Mouse (Mus musculus) inflammation-experienced regulatory T-cells, adult 6 months (primary cell): ENCODE measurements around the gene Ankrd7. TPM values are rescaled to one million over a fixed set of nuclear protein-coding genes. Genes with fewer than 3 reads are reported as not detected.
"Not testable (repeated sequence)": the region's sequence is repeated elsewhere in the genome, so short reads cannot be mapped to it uniquely, and the experiment has no call there.

Source experiments
- ATAC-seq: one replicate; pipeline ENCODE4 v1.8.0; 2017
- polyA plus RNA-seq, 3 experiments: library from polyadenylated mRNA; unstranded; fragments of 100-300 nt; shearing (Covaris generic); gene quantifications; one replicate each; pipeline ENCODE4 v1.2.1; 2017

Ankrd7 gene
- under 1 TPM in 2 of 3 experiments, not detected in 1; 0.30 to 0.59 TPM for polyA plus RNA-seq

DNA sequence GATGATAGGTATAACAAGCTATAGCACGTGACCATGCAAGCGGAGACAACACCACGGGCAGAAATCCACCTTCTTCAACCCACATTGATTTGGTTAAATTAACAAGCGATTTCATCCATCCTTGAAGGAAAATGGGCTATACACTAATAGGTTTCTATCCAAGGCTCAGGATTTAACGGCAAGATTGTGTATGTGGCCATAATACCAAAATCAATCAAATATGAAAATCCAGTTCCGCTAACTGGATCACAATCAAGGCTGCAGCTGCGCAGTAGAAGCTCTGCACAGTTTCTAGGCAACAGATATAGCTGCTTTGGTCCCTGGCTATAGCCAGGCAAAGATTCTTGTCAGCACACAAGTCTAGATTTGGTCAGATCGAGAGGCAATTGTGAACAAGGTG is at the start of gene Ankrd7:
Gene Ankrd7, plus strand, starts transcription at position 301 of the 400 bp plus-strand sequence.
- no peak for ATAC-seq

DNA sequence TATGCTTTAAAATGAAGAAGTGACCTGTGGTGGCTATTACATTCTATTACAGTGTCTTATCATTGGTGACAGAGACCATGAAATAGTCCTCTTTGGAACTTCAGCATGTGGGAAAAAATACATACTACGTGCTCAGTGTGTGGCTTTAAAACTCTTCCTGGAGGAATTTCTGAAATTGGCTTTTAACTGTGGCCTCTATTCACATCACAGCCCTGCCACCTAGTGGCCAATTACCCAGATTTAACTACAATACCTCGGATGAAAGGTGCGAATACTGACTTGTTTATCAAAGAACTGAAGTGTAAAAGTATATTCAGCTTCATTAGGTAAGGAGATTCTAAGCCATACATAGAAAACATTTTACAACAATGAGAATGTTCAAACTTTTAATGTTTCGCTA is 46.8 kb upstream of the Ankrd7 start:
- ATAC-seq: peak; percentile 57

DNA sequence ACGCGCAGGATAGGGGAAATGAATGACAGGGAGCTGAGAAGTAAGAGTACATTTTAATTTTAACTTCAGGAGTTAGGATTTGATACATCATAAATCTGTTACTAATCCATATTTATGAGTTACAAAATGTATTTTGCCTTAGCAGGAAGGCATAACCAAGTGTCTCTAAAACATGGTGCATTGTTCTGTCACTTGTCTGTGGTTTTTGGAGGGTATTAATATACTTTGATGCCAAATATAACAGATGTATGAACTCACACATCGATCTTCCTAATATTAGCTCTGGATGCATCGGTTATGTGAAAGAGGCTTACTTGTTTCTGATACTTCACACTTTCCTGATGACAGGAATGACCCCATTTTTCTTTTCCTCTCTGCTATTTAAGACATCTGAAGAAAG is 45.9 kb upstream of the Ankrd7 start:
- no peak for ATAC-seq

DNA sequence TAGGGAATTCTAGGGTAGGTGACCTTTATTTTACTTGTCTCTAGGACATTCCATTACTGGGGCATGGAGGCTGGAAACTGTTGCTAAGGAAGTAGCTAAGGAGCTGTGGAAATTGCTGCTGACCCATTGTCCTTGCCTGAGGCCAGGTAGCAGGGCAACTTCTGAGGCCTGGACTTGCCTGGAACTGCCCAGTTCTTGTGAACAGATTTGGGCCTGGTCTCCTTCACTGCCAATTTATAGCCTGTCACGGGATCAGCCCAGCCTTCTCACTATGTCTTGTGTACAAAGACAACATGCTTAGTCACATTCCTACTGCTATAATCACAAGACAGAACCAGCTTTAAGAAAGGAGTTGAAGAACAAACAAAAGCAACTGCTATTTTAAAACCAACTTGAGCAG is 43.3 kb upstream of the Ankrd7 start:
- no peak for ATAC-seq

DNA sequence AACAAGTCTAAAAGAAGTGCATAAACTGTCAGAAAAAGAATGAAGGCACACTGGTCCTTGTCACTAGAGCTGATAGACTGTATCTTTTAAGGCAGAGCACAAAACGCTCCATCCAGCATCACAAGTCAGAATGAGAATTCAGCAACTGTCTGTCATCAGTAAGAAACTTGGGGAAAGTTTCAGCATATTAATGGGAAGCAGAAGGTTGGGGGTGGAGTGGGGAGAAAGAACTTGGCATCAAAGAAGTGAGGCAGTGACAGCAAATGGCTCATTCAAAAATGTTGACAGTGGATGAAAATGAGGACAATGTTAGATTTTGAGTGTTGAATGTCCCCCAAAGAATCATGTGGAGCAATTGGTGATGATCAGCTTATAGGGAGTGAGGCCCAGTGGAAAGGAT is 33.2 kb upstream of the Ankrd7 start:
- ATAC-seq: no peak

DNA sequence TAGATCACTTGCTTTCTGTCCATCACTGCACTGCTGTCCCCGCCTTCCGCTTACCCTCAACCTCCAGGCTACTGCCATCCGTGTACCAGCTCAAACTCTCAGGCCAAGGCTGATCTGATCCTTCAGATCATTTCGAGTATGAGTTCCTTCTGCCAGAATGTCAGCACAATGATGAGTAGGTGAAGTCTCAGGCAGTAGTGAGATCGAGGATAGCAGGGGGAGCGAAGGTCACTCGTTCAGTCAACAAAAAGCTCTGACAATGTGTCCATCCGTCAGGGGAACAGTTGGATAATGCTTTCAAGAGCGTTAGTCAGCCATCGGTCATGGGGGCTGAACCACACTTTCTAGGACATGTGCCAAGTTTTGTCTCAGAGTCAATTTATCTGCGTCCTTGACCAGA is 21.6 kb upstream of the Ankrd7 start:
- not testable (repeated sequence) for ATAC-seq

DNA sequence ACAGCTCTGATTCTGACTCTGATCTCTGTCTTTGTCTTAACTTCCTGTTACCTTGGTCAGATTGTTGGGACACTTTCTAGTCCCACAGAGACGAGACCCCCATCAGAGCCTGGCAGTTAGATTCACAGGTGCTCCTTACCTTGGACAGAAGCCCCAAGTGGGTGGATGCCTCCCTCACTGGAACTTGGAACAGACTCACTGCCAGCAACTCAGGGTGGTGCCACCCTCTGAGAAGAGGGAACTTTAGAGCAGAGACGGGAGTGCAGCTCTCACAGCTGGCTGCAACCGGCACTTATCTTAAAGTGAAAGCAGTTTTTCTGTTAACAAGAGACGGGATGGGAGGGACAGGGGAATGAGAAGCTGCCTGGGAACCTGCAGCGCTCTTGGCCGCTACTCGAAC is 20.5 kb upstream of the Ankrd7 start:
- ATAC-seq: not testable (repeated sequence)

DNA sequence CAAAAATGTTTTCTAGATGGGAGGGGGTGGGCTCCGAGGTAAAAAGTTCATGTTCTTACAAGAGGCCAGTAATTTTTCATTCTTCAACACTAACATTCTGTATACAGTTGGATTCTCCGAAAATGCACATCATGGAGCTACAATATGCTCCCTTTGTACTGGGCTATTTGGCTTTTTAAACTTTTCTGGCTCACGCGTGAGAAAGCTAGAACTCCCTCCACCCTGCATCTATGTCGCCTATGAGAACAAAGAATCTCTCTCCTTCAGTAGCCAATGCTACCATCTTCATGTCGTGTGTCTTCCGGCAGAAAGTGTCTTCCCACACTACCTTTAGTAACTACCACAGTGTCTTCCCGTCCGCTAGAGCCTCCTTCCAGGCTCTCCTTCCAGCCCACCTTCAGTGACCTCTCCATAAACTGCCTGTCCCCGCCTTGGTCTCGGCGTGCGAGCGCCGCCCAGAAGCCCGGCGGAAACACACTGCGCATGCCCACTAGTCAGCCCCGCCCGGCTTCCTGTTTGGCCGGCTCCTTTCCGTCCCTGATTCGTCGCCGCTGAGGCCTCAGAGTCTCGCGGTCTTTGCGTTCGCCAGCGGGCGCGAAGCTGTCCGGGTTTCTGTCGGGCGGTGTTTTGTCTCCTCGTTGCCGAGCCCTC is 17.9 kb upstream of the Ankrd7 start, which contains the start of gene Lsm8:
Gene Lsm8, plus strand, starts transcription at position 529 of the 651 bp plus-strand sequence.
- ATAC-seq: peak; percentile 93

DNA sequence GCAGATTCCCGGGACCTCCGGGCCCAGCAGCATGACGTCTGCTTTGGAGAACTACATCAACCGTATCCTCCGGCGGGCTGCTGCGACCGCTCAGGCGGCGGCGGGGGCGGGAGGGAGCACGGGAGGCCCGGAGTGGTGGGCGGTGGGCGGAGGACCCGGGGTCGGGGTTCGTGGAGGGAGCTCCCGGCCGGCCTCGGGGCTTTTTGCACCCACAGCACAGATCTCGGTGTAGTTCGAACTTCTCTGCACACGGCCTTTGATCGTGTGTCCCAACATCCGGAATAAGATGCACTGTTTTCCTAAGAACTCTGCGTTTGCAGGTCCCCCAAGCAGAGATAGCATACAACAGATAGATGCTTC is 17.4 kb upstream of the Ankrd7 start:
- ATAC-seq: peak; percentile 34

DNA sequence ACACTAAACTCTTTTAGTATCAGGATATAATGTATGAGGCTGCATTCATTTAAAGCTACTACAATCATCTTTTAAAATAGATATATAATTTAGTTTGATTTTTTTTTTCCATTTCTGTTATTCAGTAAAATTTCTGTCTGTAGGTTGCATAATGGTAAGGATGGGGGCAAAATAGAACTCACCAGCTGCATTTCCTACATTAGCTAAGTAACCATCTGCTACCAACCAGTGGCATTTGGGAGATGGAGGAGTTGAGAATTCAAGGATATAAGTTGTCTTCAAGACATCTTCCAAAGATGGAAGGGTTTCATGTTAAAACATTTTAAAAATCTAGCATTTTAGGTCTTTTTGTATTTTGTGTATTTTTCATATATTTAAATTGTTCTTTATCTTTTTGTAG is 10.8 kb upstream of the Ankrd7 start:
- ATAC-seq: no peak

DNA sequence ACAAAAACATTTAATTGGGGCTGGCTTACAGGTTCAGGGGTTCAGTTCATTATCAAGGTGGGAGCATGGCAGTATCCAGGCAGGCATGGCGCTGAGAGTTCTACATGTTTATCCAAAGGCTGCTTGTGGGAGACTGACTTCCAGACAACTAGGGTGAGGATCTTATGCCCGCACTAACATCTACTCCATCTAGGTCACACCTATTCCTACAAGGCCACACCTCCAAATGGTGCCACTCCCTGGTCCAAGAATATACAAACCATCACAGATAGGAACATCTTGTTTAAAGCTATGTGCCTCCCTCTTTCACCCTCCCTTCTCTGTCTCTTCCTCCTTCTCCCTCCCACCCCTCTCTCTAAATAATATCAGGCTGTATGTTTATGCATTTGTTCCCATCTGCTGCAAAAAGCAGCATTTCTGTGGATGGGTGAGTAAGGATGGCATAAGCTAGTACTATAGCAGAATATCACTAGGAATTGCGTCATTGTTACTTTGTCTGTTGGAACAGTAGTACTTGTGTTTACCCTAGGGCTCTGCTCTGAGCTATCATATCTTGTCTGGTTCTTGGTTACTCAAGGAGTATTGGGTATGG is 9.5 kb upstream of the Ankrd7 start:
- no peak for ATAC-seq

DNA sequence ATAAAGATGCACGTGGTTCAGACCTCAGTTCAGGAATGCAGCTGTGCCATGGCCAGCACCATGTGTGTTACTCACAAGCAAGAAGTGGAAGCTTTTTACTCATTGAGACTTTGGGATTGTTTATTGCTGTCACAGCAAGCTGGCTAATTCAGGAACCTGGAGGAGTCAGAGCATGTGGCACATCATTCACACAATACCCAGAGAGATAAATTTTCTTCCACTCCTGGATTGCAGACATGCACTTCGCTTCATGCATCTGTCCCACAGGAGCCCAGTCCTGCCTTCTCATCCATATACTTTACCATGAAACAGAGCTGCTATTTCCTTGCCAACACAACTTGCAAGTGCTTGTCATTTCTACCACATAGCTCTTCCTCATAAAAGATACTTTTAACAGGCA is 22.9 kb downstream of the Ankrd7 start:
- no peak for ATAC-seq

DNA sequence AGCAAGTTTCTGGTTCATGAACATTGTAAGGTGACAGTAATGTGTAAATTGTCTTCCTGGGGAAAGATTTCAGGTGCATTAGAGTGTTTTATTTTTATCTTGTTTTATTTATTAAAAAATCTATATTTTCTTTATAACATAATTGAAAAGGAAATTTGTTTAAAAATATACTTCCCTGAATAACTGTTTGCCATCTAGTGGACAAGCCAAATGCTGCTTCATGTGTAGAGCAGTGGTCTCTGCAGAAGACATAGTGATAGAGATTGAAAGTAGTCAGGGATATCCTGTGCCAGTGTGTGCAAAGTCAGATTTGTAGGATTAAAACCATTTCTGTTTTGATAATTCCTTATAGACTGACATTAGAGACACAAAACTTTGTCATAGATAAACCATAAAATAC is 28.0 kb downstream of the Ankrd7 start:
- no peak for ATAC-seq

DNA sequence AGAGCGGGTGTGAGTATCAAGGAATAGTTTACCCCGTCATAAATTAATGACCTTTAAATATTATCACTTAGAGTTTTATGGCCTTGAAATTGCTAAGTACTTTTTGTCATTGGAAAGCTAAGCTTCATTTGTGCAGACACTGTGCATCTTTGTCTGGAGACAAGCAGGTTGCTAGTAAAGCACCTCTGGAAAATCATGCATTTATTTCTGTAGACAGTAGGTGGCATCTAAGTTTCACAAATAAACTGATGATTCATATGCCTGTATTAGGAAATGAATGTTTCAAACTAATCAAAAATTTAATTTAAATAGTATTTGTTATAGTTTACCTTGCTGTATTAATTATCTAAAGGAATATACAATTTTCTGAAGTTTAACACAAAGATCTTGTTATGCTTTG is 41.1 kb downstream of the Ankrd7 start:
- no peak for ATAC-seq

DNA sequence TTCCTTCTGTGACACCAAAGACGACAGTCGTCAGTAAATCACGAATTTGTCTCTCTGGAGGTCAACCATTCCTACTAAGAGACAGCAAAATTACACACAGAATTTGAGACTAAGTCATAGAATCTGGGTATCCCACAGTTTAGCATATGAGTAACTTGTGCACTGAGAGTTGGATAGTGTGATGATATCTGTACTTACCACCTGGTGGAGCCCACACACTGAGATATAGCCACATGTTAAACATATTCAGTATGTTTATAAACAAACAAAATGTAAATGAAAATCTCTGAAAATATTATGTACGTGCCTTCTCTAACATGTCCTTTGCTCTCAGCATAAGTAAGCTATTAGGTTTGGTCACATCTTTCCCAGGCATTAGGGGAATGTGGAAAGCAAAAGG is 47.1 kb downstream of the Ankrd7 start:
- no peak for ATAC-seq

DNA sequence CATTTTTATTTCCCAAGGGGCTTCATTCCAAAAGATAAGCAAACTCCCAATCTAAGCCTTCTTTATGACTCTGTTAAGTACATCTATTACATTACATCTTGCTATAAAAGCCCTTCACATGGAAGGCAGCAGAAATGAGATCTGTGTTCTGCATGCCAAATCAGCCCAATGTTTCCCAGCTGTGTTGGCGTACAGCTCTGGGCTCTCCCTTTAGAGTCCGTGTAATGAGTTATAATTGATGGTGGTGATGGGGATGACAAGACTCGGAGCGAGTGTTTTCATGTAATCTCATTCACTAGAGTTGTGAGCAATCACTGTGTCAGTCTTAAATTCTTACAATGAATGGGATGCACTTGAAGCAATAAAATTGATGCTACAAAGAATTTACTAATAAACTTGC is 49.9 kb downstream of the Ankrd7 start:
- ATAC-seq: no peak

DNA sequence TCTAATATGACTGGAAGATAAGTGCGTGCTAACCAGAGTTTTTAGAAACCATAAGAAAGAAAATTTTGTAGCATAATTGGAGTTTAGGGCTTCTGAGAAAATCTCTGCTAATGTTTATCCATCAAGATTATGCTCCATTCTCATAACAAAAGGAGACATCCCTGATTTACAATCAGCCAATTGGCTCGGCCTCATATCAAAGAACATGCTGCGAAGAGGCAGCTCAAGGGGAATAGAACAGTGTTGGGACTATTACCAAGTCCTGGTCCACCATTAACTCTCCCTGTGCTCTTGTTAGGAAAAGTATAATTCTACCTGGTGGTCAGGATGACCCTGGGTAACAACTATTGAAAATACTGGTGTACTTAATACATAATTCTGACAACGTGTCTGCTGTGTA is 50.4 kb downstream of the Ankrd7 start:
- no peak for ATAC-seq

Other genes starting within 250 kb of the Ankrd7 start
- gene Lsm8, start 17.7 kb upstream of the Ankrd7 start, polyA plus RNA-seq: 10 to 100 TPM; 53.5 to 69.3 (median 67.3) TPM